In genomic region chrX:166666304-166666703, GRCm38 (mm10) we compare ENCODE assay signal across 16 mouse cellular contexts.
"Had no signal": no experiment of that assay in that cellular context is flagged by ENCODE, and none has a peak within 500 bp of the region (broad histone marks: within the 10 kb centered on the region; RNA-seq: fewer than 3 reads in every experiment).

No protein-coding gene starts in this region.

- H3K9me3 ChIP-seq: intestine, embryonic 15.5 days; kidney, embryonic 15.5 days; limb, embryonic 13.5 days; megakaryocyte, embryonic 14.5 days had no signal

- H3K4me2 ChIP-seq: intestine, embryonic 15.5 days; kidney, embryonic 15.5 days; limb, embryonic 13.5 days; lung, embryonic 14.5 days; midbrain, embryonic 11.5 days had no signal

- H3K4me3 ChIP-seq: intestine, embryonic 15.5 days; kidney, embryonic 15.5 days; limb, embryonic 13.5 days; megakaryocyte, embryonic 14.5 days had no signal

- H3K9ac ChIP-seq: intestine, embryonic 15.5 days; kidney, embryonic 15.5 days; limb, embryonic 13.5 days; lung, embryonic 14.5 days had no signal

- H3K27ac ChIP-seq: intestine, embryonic 15.5 days; kidney, embryonic 15.5 days; limb, embryonic 13.5 days; macrophage had no signal

- ATAC-seq: intestine, embryonic 15.5 days; lung, postnatal 0 days had no signal

- H3K36me3 ChIP-seq: intestine, embryonic 15.5 days; kidney, embryonic 15.5 days; limb, embryonic 13.5 days had no signal

- H3K4me1 ChIP-seq: intestine, embryonic 15.5 days had no signal

- DNase-seq: kidney, adult 11 months; kidney, adult 8-10 months; kidney, postnatal 10 days; kidney, postnatal 36 days; left cerebral cortex, postnatal 4 days; lung, embryonic 14.5 days; midbrain, embryonic 14.5 days; thymus, adult 18-20 months; thymus, postnatal 36 days had no signal
